Mouse (Mus musculus): ENCODE results near the gene Rer1.

DNA sequence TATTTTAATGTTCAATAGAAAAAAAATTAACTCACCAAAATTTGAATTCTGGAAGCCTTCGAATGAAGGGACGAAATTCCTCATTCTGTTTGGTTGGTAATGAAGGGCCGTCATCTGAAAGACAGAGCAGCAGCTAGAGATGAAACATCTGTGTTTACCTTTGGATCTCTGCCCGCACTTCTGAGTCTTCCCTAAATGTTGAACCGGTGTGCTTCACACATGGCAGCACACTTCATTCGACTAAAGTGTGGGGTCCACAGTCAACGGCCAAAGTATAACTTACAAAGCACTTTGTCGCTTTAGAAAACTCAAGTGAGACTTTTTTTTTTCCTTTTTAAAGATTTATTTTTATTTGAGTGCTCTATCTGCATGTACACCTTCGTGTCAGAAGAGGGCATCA, 9.5 kb downstream of the Rer1 start:
- no peak for TF ChIP-seq CTCF (IDR thresholded peaks at IDR 0.05; ENCODE audit: low read depth, low read length)
- no peak for TF ChIP-seq POLR2A (IDR thresholded peaks at IDR 0.05; ENCODE audit: insufficient read depth, low read length)
